Mouse (Mus musculus): Measurements from ENCODE around the gene Mcm10. TPM values are rescaled to one million over a fixed set of nuclear protein-coding genes. Genes with fewer than 3 reads are reported as not detected.

Gene Mcm10
- polyA plus RNA-seq, 1 experiment from 2014 or later, result 17.9 TPM

- Histone ChIP-seq H3K9me3 (replicated peaks; ENCODE audit: control insufficient read depth, low read length) (no peaks in the 10 kb centered on the region), H3K4me2 (ENCODE audit: low read length) (no peak overlapping the region), H3K36me3 (ENCODE audit: control insufficient read depth, insufficient read depth, low read length) (no peaks in the 10 kb centered on the region), H3K9ac (ENCODE audit: low read length) (no peak overlapping the region), H3K4me3 (ENCODE audit: low read depth, low read length) (no peak overlapping the region), H3K27ac (ENCODE audit: low read depth, low read length) (no peak overlapping the region), H3K4me1 (ENCODE audit: control insufficient read depth, insufficient read depth, low read length) (no peaks in the 10 kb centered on the region), H3K27me3 (replicated peaks; ENCODE audit: control insufficient read depth, insufficient read depth, low read length) (no peaks in the 10 kb centered on the region)
- ATAC-seq (no peak), DNase-seq (ENCODE audit: low spot score) (no peak)
- WGBS, result 92% methylated on average over 11 of the region's 11 CpGs
Observed at GRCm38 (mm10) chr2:4940861-4941260, 71.7 kb downstream of the Mcm10 start.

Other genes with a start within 250 kb of the Mcm10 start
- 88.5 and 102 TPM in 2 replicates for gene Sephs1, start 131.2 kb downstream of the Mcm10 start, polyA plus RNA-seq (2014; fragmentation: Nextera tagmentation; extraction: Ambion mirVana)
- gene Phyh, start 93.8 kb downstream of the Mcm10 start, polyA plus RNA-seq (2014; fragmentation: Nextera tagmentation; extraction: Ambion mirVana), result 52.0 and 54.6 TPM in 2 replicates
- 0.34 and 0.48 TPM in 2 replicates for gene Ucma, start 36.7 kb downstream of the Mcm10 start, polyA plus RNA-seq (2014; fragmentation: Nextera tagmentation; extraction: Ambion mirVana)
- 4.5 and 6.8 TPM in 2 replicates for gene Optn, start 51.3 kb upstream of the Mcm10 start, polyA plus RNA-seq (2014; fragmentation: Nextera tagmentation; extraction: Ambion mirVana)
- 2.2 and 3.8 TPM in 2 replicates for gene Ccdc3, start 125.0 kb upstream of the Mcm10 start, polyA plus RNA-seq (2014; fragmentation: Nextera tagmentation; extraction: Ambion mirVana)

Data from forebrain, embryonic 14.5 days (tissue).